Mouse (Mus musculus): ENCODE measurements at regions not wholly inside any gene's neighbourhood (a gene's known extent, or its start where the extent isn't known, plus 50 kb on each side); places are given as distances from the start of the nearest gene placed in this dataset.

DNA sequence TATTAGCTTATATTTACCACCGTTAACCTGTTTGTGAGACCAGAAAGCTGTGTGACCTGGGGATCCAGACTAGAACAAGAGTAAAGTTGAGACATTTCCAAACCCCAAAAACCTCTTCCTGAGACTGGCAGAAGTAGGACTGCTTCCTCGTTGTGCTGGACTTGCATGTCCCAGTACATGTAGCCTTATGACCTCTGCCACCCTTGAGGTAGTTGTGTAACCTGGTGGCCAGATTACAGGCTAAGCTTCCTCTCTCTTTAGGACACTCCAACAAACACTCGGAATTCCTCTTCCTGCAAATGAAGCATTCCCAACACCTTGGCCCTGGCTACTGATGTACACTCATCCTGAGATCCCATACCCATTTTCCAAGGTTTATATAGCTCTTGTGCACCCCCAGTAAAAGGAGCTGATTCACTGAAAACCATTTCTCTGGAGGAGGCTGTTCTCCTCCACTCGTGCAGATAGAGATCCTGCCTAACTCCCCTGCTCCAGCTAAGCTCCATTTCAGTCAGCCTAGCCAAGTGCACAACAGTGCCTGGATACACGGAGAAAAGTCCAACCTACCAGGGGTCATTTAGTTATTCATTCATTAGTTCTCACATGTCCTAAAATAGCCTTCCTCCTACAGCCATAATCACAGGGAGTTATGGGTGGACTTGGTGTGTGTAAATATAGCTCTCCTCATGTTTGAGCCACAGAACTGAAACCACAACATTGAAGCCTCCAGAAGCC, 289.4 kb downstream of the Pmp22 start:
- Histone ChIP-seq H3K9me3 (ENCODE audit: control insufficient read depth, low read length) (no peaks in the 10 kb centered on the region), H3K4me3 (ENCODE audit: low read depth, low read length) (no peak overlapping the region), H3K9ac (ENCODE audit: low read length) (no peak overlapping the region), H3K27me3 (ENCODE audit: control insufficient read depth, insufficient read depth, low read length) (no peaks in the 10 kb centered on the region), H3K4me2 (no peak overlapping the region), H3K36me3 (ENCODE audit: control insufficient read depth, insufficient read depth, low read length) (no peaks in the 10 kb centered on the region), H3K4me1 (ENCODE audit: control insufficient read depth, insufficient read depth, low read length) (peaks cover 5% of the 10 kb centered on the region), H3K27ac (ENCODE audit: low read depth, low read length) (no peak overlapping the region)
- 82% methylated on average over 5 of the region's 5 CpGs for WGBS
- no peak for DNase-seq (ENCODE audit: low spot score, missing footprints)
- no peak for ATAC-seq (ENCODE audit: low FRiP score)

DNA sequence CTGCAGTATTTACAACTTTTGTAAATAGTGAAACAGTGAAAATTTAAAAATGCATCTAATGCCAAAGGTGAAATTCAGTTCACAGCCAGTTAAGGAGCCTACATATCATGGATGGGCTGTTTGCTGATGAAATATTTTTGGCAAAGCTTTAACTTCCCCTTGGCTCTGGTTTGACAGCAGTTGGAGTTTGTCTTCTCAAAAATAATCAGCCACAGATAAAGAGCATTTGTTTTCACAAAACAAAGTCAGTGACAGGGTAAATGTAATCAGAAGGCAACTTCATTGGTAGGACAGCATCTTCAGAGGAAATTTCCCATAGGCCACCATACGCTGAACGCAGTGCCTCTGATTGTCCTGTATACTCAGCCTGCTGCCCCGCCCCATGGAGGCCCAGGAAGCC, 291.6 kb downstream of the Pmp22 start:
- ATAC-seq (ENCODE audit: low FRiP score) (no peak), DNase-seq (ENCODE audit: low spot score, missing footprints) (no peak)
- Histone ChIP-seq H3K4me3 (ENCODE audit: low read depth, low read length) (no peak overlapping the region), H3K36me3 (ENCODE audit: control insufficient read depth, insufficient read depth, low read length) (no peaks in the 10 kb centered on the region), H3K27ac (ENCODE audit: low read depth, low read length) (no peak overlapping the region), H3K4me2 (no peak overlapping the region), H3K9me3 (ENCODE audit: control insufficient read depth, low read length) (no peaks in the 10 kb centered on the region), H3K4me1 (ENCODE audit: control insufficient read depth, insufficient read depth, low read length) (no peaks in the 10 kb centered on the region), H3K9ac (ENCODE audit: low read length) (no peak overlapping the region), H3K27me3 (ENCODE audit: control insufficient read depth, insufficient read depth, low read length) (no peaks in the 10 kb centered on the region)
- 91% methylated on average over 3 of the region's 3 CpGs for WGBS

DNA sequence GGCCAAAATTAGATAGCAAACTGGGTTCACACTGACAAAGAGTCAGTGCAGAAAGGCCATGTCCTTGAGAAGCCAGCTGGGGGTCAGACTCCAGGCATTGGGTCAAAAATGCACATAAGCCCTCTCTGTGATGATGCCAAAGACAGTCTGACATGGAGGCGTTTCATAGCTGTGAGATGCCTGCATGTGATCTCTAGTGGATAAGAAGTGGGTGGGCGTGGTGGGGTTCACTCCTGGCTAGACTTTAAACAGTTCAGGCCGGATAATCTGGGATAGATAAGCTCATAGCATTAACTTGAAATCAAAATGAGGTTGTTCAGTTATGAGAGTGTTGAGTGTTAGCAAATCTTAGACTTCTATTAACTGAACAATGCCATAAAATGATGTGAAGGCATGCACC, 293.3 kb downstream of the Pmp22 start:
- DNase-seq (ENCODE audit: low spot score, missing footprints) (no peak), ATAC-seq (ENCODE audit: low FRiP score) (no peak)
- H3K4me3 ChIP-seq (ENCODE audit: low read depth, low read length) = no peak overlapping the region
- H3K4me1 ChIP-seq (ENCODE audit: control insufficient read depth, insufficient read depth, low read length) = no peaks in the 10 kb centered on the region; the same call in 1 of the 2 replicates
- no peak overlapping the region for H3K9ac ChIP-seq (ENCODE audit: low read length)
- no peak overlapping the region for H3K4me2 ChIP-seq
- H3K36me3 ChIP-seq (ENCODE audit: control insufficient read depth, insufficient read depth, low read length) = no peaks in the 10 kb centered on the region
- H3K27me3 ChIP-seq (ENCODE audit: control insufficient read depth, insufficient read depth, low read length) = no peaks in the 10 kb centered on the region
- 87% methylated on average over 3 of the region's 3 CpGs for WGBS
- H3K9me3 ChIP-seq (ENCODE audit: control insufficient read depth, low read length) = no peaks in the 10 kb centered on the region
- no peak overlapping the region for H3K27ac ChIP-seq (ENCODE audit: low read depth, low read length)

- H3K4me3 ChIP-seq (ENCODE audit: low read depth, low read length) = no peak overlapping the region
- no peak overlapping the region for H3K4me2 ChIP-seq
- no peaks in the 10 kb centered on the region for H3K9me3 ChIP-seq (ENCODE audit: control insufficient read depth, low read length)
- H3K9ac ChIP-seq (ENCODE audit: low read length) = no peak overlapping the region
- no peaks in the 10 kb centered on the region; the same call in 1 of the 2 replicates for H3K4me1 ChIP-seq (ENCODE audit: control insufficient read depth, insufficient read depth, low read length)
- ATAC-seq (ENCODE audit: low FRiP score) (no peak), DNase-seq (ENCODE audit: low spot score, missing footprints) (no peak)
- H3K36me3 ChIP-seq (ENCODE audit: control insufficient read depth, insufficient read depth, low read length) = no peaks in the 10 kb centered on the region
- no peaks in the 10 kb centered on the region for H3K27me3 ChIP-seq (ENCODE audit: control insufficient read depth, insufficient read depth, low read length)
- WGBS = 75% methylated on average over 3 of the region's 3 CpGs
- no peak overlapping the region for H3K27ac ChIP-seq (ENCODE audit: low read depth, low read length)
These were observed 295.5 kb downstream of the Pmp22 start for GRCm38 (mm10) chr11:63424319-63424718.

DNA sequence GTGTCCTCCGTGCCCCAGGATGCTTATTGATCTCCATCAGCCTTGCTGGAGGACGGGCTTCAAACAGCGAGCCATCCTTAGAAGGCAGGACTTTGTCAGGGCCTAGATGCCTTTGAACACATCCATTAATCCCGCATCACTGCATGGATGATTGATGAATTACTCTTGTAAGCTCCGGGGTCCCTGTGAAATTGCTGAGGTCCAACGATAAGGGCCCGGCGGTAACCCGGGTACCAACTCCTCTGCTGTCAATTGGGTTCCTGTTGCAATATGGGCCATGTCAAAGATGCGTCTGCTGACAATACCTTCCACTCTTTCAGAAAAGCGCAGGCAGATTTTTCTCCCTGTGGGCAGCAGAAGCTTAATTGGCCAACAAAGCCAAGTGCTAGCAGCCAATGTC, 297.0 kb downstream of the Pmp22 start:
- DNase-seq (ENCODE audit: low spot score, missing footprints) (no peak), ATAC-seq (ENCODE audit: low FRiP score) (no peak)
- Histone ChIP-seq H3K9ac (ENCODE audit: low read length) (no peak overlapping the region), H3K4me3 (ENCODE audit: low read depth, low read length) (no peak overlapping the region), H3K4me2 (no peak overlapping the region), H3K9me3 (ENCODE audit: control insufficient read depth, low read length) (no peaks in the 10 kb centered on the region), H3K27me3 (ENCODE audit: control insufficient read depth, insufficient read depth, low read length) (no peaks in the 10 kb centered on the region), H3K36me3 (ENCODE audit: control insufficient read depth, insufficient read depth, low read length) (no peaks in the 10 kb centered on the region), H3K27ac (ENCODE audit: low read depth, low read length) (no peak overlapping the region), H3K4me1 (ENCODE audit: control insufficient read depth, insufficient read depth, low read length) (no peaks in the 10 kb centered on the region; the same call in 1 of the 2 replicates)
- 39% methylated on average over 11 of the region's 11 CpGs for WGBS

DNA sequence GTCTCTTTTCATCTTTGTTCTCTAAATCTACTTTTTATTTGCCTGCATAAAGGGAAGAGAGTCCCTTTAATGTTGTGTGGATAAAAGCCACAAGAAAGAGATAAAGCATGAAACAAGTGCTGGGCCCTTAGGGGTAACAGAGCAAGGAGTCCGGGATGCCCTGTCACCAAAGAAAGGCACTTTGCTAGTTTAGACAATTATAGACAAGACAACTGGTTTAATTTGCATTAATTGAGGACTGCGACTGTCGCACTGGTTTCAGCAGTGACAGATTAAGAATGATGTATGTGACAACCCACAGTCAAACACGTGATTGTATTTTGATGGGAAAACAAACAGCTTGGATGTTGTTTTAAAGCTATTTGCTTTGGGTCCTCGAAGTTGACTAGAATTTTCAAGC, 325.0 kb downstream of the Pmp22 start:
- H3K27me3 ChIP-seq (ENCODE audit: control insufficient read depth, insufficient read depth, low read length) = no peaks in the 10 kb centered on the region
- peaks cover 5% of the 10 kb centered on the region; the same call in 1 of the 2 replicates for H3K9me3 ChIP-seq (ENCODE audit: control insufficient read depth, low read length)
- H3K36me3 ChIP-seq (ENCODE audit: control insufficient read depth, insufficient read depth, low read length) = no peaks in the 10 kb centered on the region
- H3K4me2 ChIP-seq = no peak overlapping the region
- peak; percentile 86 for DNase-seq (ENCODE audit: low spot score, missing footprints)
- H3K4me3 ChIP-seq (ENCODE audit: low read depth, low read length) = no peak overlapping the region
- no peak for ATAC-seq (ENCODE audit: low FRiP score)
- 29% methylated on average over 5 of the region's 5 CpGs for WGBS
- H3K4me1 ChIP-seq (ENCODE audit: control insufficient read depth, insufficient read depth, low read length) = peaks cover 27% of the 10 kb centered on the region
- H3K9ac ChIP-seq (ENCODE audit: low read length) = no peak overlapping the region
- no peak overlapping the region for H3K27ac ChIP-seq (ENCODE audit: low read depth, low read length)

GRCm38 (mm10) chr11:63454910-63455531, 326.2 kb downstream of the Pmp22 start:
- 4% methylated on average over 17 of the region's 17 CpGs for WGBS
- H3K9ac ChIP-seq (ENCODE audit: low read length) = peak overlapping the region; percentile 28; the same call in 1 of the 2 replicates

DNA sequence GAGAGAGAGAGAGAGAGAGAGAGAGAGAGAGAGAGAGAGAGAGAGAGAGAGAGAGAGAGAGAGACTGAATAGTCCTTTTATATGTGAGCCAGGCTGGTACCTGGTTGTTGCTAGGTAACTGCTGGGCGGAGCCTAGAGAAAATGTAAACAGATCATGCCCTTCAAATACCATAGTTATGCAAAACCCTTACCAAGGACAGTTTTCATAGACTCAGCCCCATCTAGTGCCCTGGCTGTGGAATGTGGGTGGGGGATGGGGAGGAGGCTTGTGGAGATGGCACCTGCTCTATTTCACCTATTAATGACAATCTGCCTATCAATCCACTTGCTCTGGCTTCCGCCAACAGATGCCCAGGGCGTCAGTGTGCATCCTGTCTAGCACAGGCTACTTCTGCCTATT, 327.6 kb downstream of the Pmp22 start:
- 64% methylated on average over 3 of the region's 3 CpGs for WGBS
- no peak for ATAC-seq (ENCODE audit: low FRiP score)

More at GRCm38 (mm10) chr11:63454910-63455531, 326.2 kb downstream of the Pmp22 start:
- no peaks in the 10 kb centered on the region for H3K36me3 ChIP-seq (ENCODE audit: control insufficient read depth, insufficient read depth, low read length)
- DNase-seq (ENCODE audit: low spot score, missing footprints) (peak; percentile 95), ATAC-seq (ENCODE audit: low FRiP score) (peak; percentile 70)
- no peak overlapping the region for H3K4me3 ChIP-seq (ENCODE audit: low read depth, low read length)
- no peaks in the 10 kb centered on the region for H3K27me3 ChIP-seq (ENCODE audit: control insufficient read depth, insufficient read depth, low read length)
- H3K4me1 ChIP-seq (ENCODE audit: control insufficient read depth, insufficient read depth, low read length) = peaks cover 27% of the 10 kb centered on the region
- H3K4me2 ChIP-seq = no peak overlapping the region
- H3K9me3 ChIP-seq (ENCODE audit: control insufficient read depth, low read length) = peaks cover 5% of the 10 kb centered on the region; the same call in 1 of the 2 replicates
- H3K27ac ChIP-seq (ENCODE audit: low read depth, low read length) = peak overlapping the region; percentile 45

DNA sequence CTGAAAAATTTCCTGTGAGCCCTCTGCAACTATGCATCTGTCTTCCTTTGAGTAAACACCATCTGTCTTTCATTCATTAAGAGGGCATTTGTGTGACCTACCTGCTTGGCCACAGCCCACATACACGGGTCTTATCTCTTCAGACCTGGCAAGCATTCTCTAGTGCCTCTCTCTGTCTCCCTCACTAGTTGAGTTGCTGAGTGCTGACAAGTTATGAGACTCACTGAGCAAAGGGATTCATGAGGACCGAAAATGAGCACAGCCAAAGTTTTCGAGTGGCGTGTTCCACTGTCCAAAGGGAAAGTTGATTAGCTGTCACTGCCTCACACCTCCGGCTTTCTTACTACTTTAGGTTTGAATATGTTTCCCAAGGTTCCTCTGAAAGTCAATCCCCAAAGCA, 328.5 kb downstream of the Pmp22 start:
- H3K4me3 ChIP-seq (ENCODE audit: low read depth, low read length) = no peak overlapping the region
- no peak for ATAC-seq (ENCODE audit: low FRiP score)
- no peak overlapping the region for H3K27ac ChIP-seq (ENCODE audit: low read depth, low read length)
- no peak overlapping the region for H3K9ac ChIP-seq (ENCODE audit: low read length)
- H3K36me3 ChIP-seq (ENCODE audit: control insufficient read depth, insufficient read depth, low read length) = no peaks in the 10 kb centered on the region
- no peak overlapping the region for H3K4me2 ChIP-seq
- H3K9me3 ChIP-seq (ENCODE audit: control insufficient read depth, low read length) = no peaks in the 10 kb centered on the region
- H3K27me3 ChIP-seq (ENCODE audit: control insufficient read depth, insufficient read depth, low read length) = no peaks in the 10 kb centered on the region
- 80% methylated on average over 5 of the region's 5 CpGs for WGBS
- peaks cover 27% of the 10 kb centered on the region for H3K4me1 ChIP-seq (ENCODE audit: control insufficient read depth, insufficient read depth, low read length)
- no peak for DNase-seq (ENCODE audit: low spot score, missing footprints)

More for the DNA sequence above, 327.6 kb downstream of the Pmp22 start:
- Histone ChIP-seq H3K27ac (ENCODE audit: low read depth, low read length) (no peak overlapping the region), H3K9me3 (ENCODE audit: control insufficient read depth, low read length) (peaks cover 5% of the 10 kb centered on the region; the same call in 1 of the 2 replicates), H3K27me3 (ENCODE audit: control insufficient read depth, insufficient read depth, low read length) (no peaks in the 10 kb centered on the region), H3K9ac (ENCODE audit: low read length) (no peak overlapping the region), H3K4me3 (ENCODE audit: low read depth, low read length) (no peak overlapping the region), H3K4me1 (ENCODE audit: control insufficient read depth, insufficient read depth, low read length) (peaks cover 27% of the 10 kb centered on the region), H3K36me3 (ENCODE audit: control insufficient read depth, insufficient read depth, low read length) (no peaks in the 10 kb centered on the region), H3K4me2 (no peak overlapping the region)
- DNase-seq (ENCODE audit: low spot score, missing footprints) = no peak
